Comparison of ENCODE assay signal across 9 mouse cellular contexts in the genomic region with DNA sequence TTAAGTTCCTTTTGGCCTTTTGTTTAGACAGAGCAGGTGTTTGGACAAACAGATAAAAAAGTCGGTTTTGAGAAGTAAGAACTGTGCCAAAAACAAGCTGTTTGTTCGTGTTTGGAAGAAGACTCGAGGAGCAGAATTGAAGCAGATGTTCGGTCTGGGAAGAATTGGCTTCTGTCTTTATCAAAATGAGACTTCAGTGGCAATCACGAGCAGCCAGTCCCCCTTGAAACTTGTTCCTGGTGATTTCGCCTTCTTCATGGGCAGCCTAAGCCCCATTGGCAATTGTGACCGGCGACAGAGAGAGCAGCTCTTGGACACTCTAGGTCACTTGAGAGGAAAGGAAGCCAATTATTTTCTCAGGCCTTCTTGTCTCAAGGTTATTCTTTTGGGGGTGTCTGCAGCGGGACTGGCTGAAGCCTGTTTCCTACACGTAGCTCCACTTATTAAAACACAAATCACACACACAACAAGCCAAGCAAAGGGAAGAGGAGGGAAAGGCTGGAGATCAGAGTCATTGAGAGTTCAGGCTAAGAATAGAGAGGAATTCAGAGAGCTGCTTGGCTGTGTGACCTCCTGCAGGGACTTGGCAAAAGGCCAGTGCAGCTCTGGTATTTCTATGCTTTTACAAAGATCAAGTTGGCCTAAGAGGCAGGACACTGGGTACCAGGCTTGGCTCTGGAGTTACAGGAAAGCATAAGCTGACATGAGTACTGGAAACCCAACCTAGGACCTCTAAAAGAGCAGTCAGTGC. TPM values are rescaled to one million over a fixed set of nuclear protein-coding genes. Genes with fewer than 3 reads are reported as not detected.
A peak's percentile ranks its signal among the peaks of the same experiment; 100 is the strongest.
DNase-seq lines count a peak whose midpoint lies in the region; ATAC-seq lines count a peak whose summit lies in the region.
"Had no signal": no experiment of that assay in that cellular context is flagged by ENCODE, and none has a peak within 500 bp of the region (broad histone marks: within the 10 kb centered on the region; RNA-seq: fewer than 3 reads in every experiment).

No protein-coding gene starts in this region.

- H3K27me3 ChIP-seq in forebrain, embryonic 16.5 days (replicated peaks; ENCODE audit: control insufficient read depth, insufficient read depth, low read length) = no peaks in the 10 kb centered on the region
- H3K27me3 ChIP-seq in hindbrain, embryonic 12.5 days = no peaks in the 10 kb centered on the region
- peaks cover 2% of the 10 kb centered on the region; the same call in 1 of the 2 replicates for H3K27me3 ChIP-seq in liver, embryonic 16.5 days (ENCODE audit: control insufficient read depth, insufficient read depth, low read depth, low read length)
- H3K27me3 ChIP-seq: limb, embryonic 12.5 days had no signal

- no peak overlapping the region for H3K27ac ChIP-seq in forebrain, embryonic 16.5 days (ENCODE audit: low read length)
- peak overlapping the region; percentile 60; the same call in 1 of the 2 replicates for H3K27ac ChIP-seq in hindbrain, embryonic 12.5 days
- no peak overlapping the region; the same call in 1 of the 2 replicates for H3K27ac ChIP-seq in liver, embryonic 16.5 days (ENCODE audit: low read length)
- H3K27ac ChIP-seq: limb, embryonic 12.5 days had no signal

- peak; percentile 65 for DNase-seq in R1 (ENCODE audit: low read depth, low spot score)
- DNase-seq in brain, adult 2 months (ENCODE audit: low read depth, low spot score) = peak; percentile 66
- peak; percentile 74 for DNase-seq in retina, postnatal 1 day
- no peak for DNase-seq in thymus, postnatal 25 days

- H3K4me3 ChIP-seq in forebrain, embryonic 16.5 days (replicated peaks; ENCODE audit: low read length) = no peak overlapping the region
- no peak overlapping the region for H3K4me3 ChIP-seq in hindbrain, embryonic 12.5 days
- no peak overlapping the region for H3K4me3 ChIP-seq in liver, embryonic 16.5 days (ENCODE audit: low read depth, low read length)
- H3K4me3 ChIP-seq: limb, embryonic 12.5 days had no signal

- H3K4me2 ChIP-seq in forebrain, embryonic 16.5 days (ENCODE audit: low read length) = no peak overlapping the region
- H3K4me2 ChIP-seq in hindbrain, embryonic 12.5 days (replicated peaks) = no peak overlapping the region
- no peak overlapping the region for H3K4me2 ChIP-seq in liver, embryonic 16.5 days (ENCODE audit: low read depth, low read length)
- H3K4me2 ChIP-seq: limb, embryonic 12.5 days had no signal

- no peak overlapping the region for H3K9ac ChIP-seq in forebrain, embryonic 16.5 days (replicated peaks; ENCODE audit: low read depth, low read length)
- H3K9ac ChIP-seq in hindbrain, embryonic 12.5 days = no peak overlapping the region
- H3K9ac ChIP-seq in liver, embryonic 16.5 days (ENCODE audit: low read depth, low read length) = no peak overlapping the region
- H3K9ac ChIP-seq: limb, embryonic 12.5 days had no signal

- WGBS in forebrain, embryonic 16.5 days = 16% methylated on average over 10 of the region's 10 CpGs
- 40% methylated on average over 10 of the region's 10 CpGs for whole genome bisulfite sequencing in hindbrain, embryonic 12.5 days
- WGBS in liver, embryonic 16.5 days (ENCODE audit: insufficient replicate concordance) = 39% methylated on average over 10 of the region's 10 CpGs

- no peaks in the 10 kb centered on the region for H3K9me3 ChIP-seq in forebrain, embryonic 16.5 days (ENCODE audit: control insufficient read depth, low read length)
- H3K9me3 ChIP-seq in hindbrain, embryonic 12.5 days (replicated peaks) = no peaks in the 10 kb centered on the region
- H3K9me3 ChIP-seq in liver, embryonic 16.5 days (replicated peaks; ENCODE audit: control insufficient read depth, low read length) = no peaks in the 10 kb centered on the region
- H3K9me3 ChIP-seq: limb, embryonic 12.5 days had no signal

- ATAC-seq in forebrain, embryonic 16.5 days = peak; percentile 39; the same call in 1 of the 2 replicates
- peak; percentile 52; the same call in 1 of the 2 replicates for ATAC-seq in hindbrain, embryonic 12.5 days (ENCODE audit: low FRiP score)
- 0 out of 2 replicates have a peak, but pooled peaks have one; percentile 27 for ATAC-seq in liver, embryonic 16.5 days (ENCODE audit: low read depth)
- ATAC-seq in megakaryocyte-erythroid progenitor cell, adult 5-6 weeks (replicated peaks; ENCODE audit: low FRiP score, low TSS enrichment, poor library complexity, severe bottlenecking) = no peak

- no peaks in the 10 kb centered on the region for H3K36me3 ChIP-seq in forebrain, embryonic 16.5 days (ENCODE audit: control insufficient read depth, insufficient read depth)
- H3K36me3 ChIP-seq in hindbrain, embryonic 12.5 days = no peaks in the 10 kb centered on the region
- H3K36me3 ChIP-seq in liver, embryonic 16.5 days (ENCODE audit: control insufficient read depth, insufficient read depth) = no peaks in the 10 kb centered on the region
- H3K36me3 ChIP-seq: limb, embryonic 12.5 days had no signal

- H3K4me1 ChIP-seq in forebrain, embryonic 16.5 days (replicated peaks; ENCODE audit: control insufficient read depth, insufficient read depth, low read length) = peaks cover 11% of the 10 kb centered on the region
- peaks cover 6% of the 10 kb centered on the region; the same call in 1 of the 2 replicates for H3K4me1 ChIP-seq in hindbrain, embryonic 12.5 days
- no peaks in the 10 kb centered on the region; the same call in 1 of the 2 replicates for H3K4me1 ChIP-seq in liver, embryonic 16.5 days (ENCODE audit: control insufficient read depth, low read depth, low read length)

RNA-seq across cellular contexts. Expression of a gene that starts 50.3 kb away (rescaled TPM):
- 0.10 TPM in 1 of 2 replicates, not detected in the other for polyA plus RNA-seq in forebrain, embryonic 16.5 days (2015; fragmentation: Nextera tagmentation; extraction: Ambion mirVana)
- polyA plus RNA-seq in hindbrain, embryonic 12.5 days (2016; fragmentation: Nextera tagmentation; extraction: Ambion mirVana) = 0.16 TPM in 1 of 2 replicates, not detected in the other
- polyA plus RNA-seq in liver, embryonic 16.5 days (2015; fragmentation: Nextera tagmentation; extraction: Ambion mirVana) = 29.5 and 40.4 TPM in 2 replicates
- total RNA-seq in megakaryocyte-erythroid progenitor cell, adult 5-6 weeks (2014; fragmentation: Nextera tagmentation) = not detected in 2 replicates
- total RNA-seq in megakaryocyte-erythroid progenitor cell, adult 5-6 weeks (2017) = 0.19 and 0.50 TPM in 2 replicates

Comparison
In these comparisons a context has a peak if more than half of its experiments do, and no peak if none do; other contexts are left out.
1. RNA of a gene that starts 50.3 kb away (polyA plus RNA-seq): 29.5 to 40.4 TPM in liver, embryonic 16.5 days; 0.16 TPM in hindbrain, embryonic 12.5 days and 0.10 TPM in forebrain, embryonic 16.5 days; every median in the first group is over 10 times any median in the second.